Mouse (Mus musculus): ENCODE results near the gene Ppih.

DNA sequence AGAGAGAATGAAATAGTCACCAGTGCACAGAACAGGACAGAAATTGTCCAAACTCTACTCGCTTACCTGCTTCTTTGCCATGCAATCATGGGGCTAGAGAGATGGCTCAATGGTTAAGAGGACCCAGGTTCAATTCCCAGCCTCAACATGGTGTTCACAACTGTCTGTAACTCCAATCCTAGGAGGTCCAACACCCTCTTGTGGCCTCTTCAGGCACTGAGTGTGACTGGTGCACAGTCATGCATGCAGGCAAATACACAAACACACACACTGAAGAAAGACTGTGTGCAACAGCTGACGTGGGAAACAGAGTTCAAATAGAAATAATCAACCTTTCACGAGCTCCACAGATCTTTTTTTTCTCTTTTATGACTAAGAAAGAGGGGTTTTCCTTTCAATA, 41.9 kb upstream of the Ppih start:
- TF ChIP-seq POLR2A (IDR thresholded peaks at IDR 0.05; ENCODE audit: insufficient read length, low read depth) (no peak), REST (IDR thresholded peaks at IDR 0.05; ENCODE audit: insufficient read depth, insufficient read length) (no peak), TCF12 (IDR thresholded peaks at IDR 0.05; ENCODE audit: insufficient read depth, poor library complexity, severe bottlenecking) (no peak), POLR2AphosphoS2 (IDR thresholded peaks at IDR 0.05; ENCODE audit: insufficient read length, low read depth) (no peak), CEBPB (IDR thresholded peaks at IDR 0.05; ENCODE audit: insufficient read depth, poor library complexity, severe bottlenecking) (no peak), MAX (IDR thresholded peaks at IDR 0.05; ENCODE audit: low read depth) (no peak), MYOD1 (IDR thresholded peaks at IDR 0.05; ENCODE audit: control insufficient read depth in 1 of 3, insufficient read length in 2 of 3, low read depth in 2 of 3) (no peak)
